Mouse (Mus musculus) left cerebral cortex, adult 9 months (tissue): Measurements from ENCODE around the gene Chrd.
A peak's percentile ranks its signal among the peaks of the same experiment; 100 is the strongest.

Experiments used
- DNase-seq, 2 experiments: peaks; one replicate each; pipeline ENCODE4 v3.0.0; 2022; ENCODE audit warnings: low spot score in 2 of 2

Gene Chrd

DNA sequence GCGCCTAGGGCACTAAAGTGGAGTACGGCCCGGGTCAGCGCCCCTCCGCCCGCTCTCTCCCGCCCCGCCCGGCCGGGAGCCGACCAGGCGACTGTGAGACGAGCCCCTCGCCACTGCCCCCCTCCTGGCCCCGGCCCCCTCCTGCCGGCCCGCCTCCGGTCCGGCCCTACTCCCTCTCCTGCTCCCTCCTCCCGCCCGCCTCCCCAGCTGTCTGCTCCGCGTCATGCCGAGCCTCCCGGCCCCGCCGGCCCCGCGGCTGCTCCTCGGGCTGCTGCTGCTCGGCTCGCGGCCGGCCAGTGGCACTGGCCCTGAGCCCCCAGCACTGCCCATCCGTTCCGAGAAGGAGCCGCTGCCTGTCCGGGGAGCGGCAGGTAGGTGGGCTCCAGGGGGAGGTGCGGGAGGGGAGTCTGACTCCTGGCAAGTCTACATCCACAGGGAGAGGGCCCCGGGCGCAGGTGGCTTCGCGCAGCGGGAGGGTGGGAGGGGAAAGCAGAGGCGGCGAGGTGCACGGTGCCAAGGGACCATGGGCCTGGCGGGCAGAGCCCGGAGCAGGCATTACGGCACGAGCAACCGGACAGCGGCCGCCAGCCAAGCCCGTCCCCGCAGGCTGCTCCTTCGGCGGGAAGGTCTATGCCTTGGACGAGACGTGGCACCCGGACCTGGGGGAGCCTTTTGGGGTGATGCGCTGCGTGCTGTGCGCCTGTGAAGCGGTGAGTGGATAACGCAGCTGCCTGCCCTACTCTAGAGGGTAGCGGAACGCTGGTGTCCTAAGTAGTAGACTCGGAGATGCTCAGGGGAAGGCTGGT, at the start of gene Chrd:
Chrd (plus strand) TSS at position 203 of the 806 bp plus-strand sequence.
- no peak for DNase-seq

DNA sequence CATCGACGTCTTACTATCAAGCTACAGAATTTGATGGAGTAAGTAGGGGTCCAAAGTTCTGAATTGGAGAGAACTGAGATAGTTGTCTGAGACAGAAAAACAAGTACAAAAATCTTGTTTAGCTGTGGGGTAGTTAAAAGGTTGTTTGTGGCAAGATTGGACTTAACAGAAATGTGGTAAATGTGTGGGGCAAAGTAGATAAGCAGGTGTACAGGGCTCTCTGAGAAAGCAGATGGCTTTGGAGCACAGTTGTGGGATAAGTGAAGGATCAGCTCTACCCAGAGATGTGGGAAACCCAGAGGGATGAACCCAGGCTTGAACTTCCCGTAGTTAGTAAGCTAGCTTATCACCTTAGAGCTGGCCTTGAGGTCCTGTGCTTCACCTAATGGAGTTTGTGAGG, 42.2 kb upstream of the Chrd start:
- DNase-seq: no peak

- DNase-seq: no peak
These were observed 41.3 kb upstream of the Chrd start for GRCm38 (mm10) chr16:20691617-20692016.

- no peak for DNase-seq
These were observed 40.5 kb upstream of the Chrd start for GRCm38 (mm10) chr16:20692241-20692965.

GRCm38 (mm10) chr16:20693111-20693701, 39.7 kb upstream of the Chrd start, which contains the start of gene Fam131a:
Gene Fam131a, plus strand, starts transcription at chr16:20693241.
- peak; percentile 86 to 96 for DNase-seq

GRCm38 (mm10) chr16:20694781-20695180, 38.1 kb upstream of the Chrd start:
- DNase-seq: peak in 1 of 2 experiments; percentile 89

- peak; percentile 90 to 97 for DNase-seq
These were observed 37.2 kb upstream of the Chrd start for GRCm38 (mm10) chr16:20695622-20696323.

- no peak for DNase-seq
These were observed 33.7 kb upstream of the Chrd start for GRCm38 (mm10) chr16:20699266-20699665.

GRCm38 (mm10) chr16:20700036-20700435, 32.9 kb upstream of the Chrd start:
- DNase-seq: no peak

DNA sequence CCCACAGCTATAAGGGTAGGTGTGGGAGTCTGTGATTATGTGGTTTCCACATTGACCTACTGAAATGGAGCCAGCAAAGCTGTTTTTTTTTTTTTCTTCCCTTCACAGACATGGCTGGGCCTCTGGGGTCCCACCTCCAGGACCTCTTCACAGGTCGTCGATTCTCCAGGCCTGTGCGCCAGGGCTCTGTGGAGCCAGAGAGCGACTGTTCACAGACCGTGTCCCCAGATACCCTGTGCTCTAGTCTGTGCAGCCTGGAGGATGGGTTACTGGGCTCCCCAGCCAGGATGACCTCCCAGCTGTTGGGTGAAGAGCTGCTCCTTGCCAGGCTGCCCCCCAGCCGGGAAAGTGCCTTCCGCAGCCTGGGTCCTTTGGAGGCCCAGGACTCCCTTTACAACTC, 31.6 kb upstream of the Chrd start:
- DNase-seq: no peak

- DNase-seq: no peak
These were observed 31.0 kb upstream of the Chrd start for GRCm38 (mm10) chr16:20701729-20702521.

DNA sequence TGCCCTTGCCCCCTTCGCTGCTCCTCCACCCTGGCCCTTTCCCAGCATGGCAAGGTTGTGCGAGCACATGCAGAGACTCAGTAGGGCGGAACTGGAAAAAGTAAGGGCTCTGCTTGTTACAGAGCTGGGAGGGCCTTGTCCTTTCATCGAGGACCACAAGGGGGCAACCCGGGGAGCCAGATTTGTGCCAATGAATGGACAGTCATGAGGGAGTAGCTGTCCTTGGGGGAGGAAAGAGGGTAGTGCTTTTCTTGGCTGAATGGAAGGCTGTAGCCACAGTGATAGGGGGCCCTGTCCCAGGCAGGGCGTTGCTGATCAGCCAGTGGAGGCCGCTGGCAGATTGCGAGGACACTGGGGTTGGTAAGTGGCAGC, 30.4 kb upstream of the Chrd start:
- peak in 1 of 2 experiments; percentile 74 for DNase-seq

DNA sequence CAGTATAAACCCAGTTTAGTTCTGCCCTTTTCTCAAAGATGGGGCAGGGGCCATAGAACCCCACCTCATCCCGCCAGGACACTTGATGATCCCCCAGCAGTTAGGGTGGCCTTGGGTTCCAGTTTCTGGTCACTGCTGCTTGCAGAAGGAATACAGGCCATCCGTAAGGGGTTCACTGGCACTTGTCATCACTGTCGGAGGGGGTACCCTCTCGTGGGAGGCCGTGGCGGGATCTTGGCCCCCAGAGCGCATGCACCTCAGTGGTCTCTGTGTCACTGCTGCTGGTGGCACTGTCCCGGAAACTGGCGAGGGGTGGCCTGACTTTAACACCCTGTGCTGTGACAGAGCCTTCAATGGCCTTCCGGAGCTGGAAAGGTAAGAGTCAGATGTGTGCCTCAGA, 29.9 kb upstream of the Chrd start:
- DNase-seq: no peak

DNA sequence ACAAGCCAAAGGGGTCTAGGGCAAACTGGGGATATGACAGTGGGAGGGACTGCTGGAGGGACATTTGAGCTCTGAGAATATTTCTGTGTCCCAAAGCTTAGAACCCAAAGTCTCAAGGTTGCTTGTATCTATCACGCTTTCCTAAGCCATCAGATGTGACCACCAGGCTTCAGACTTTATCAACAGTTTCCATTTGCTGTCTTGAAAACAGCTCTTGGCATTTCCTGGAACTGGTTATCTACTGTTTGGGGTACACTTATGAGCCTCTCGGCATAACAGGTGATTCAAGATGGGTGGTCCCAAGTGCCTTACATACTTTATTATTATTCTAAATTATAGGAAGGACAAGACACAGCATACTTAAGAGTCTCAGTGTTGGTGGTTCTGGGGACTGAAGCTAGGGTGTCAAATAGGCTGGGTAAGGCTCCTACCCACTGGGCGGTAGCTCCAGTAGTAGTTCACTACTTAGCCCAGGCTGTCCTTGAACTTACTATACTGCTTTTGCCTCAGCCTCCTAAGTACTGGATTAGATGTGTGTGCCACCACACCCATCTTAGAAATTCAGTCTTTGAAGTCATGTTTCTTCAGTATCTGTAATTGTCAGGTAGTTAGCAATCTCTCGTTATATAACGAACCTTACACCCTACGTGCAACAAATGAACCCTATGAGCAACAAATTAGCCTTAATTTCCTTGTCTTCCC, 29.1 kb upstream of the Chrd start:
- DNase-seq: no peak

DNA sequence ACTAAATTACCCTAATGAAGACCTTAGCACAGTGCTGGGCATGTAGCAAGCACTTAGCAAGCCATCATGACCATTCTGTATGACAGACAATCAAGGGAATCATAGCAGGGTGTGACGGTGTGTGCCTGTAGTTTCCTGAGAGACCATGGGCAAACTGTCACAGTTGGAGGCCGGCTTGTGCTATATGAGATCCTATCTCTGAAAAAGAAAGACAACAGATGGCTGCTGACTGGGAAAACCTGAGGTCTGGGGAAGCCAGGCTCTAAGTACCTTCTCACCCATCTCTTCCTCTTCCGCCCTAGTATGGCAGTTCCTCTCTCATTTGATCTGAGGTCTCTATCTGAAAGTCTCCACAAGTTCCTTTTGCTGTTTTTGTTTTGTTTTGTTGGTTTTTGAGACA, 27.1 kb upstream of the Chrd start:
- no peak for DNase-seq

DNA sequence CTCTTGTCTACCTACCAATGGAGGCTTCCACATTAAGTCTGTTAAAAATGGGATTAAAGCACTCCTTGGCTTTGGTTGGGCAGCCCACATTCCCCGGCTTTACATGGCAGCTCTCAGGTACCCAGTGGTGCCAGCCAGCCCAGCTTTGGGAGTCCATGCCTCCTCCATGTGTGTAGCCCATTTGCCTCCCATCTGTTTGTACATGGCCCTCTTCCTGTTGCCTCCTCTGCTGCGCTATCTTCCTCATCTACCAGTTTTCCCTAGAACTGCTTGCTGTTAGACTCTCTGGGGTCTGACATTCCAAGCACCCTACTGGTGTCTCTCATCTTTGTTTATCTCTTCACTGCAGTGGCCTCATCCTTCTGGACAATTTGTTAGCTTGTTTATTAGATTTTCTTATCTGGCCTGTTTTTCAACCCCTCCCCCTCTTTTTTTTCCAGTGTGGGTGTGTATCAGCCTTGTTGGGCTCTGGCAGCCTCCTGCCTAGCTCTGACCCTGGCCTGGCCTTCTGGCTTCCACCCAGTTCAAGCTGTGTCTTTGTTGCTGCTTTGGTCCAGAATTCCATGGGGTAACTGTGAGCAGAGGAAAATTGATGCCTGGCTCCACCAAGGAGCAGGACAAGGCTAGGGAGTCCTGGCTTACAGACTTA, 26.4 kb upstream of the Chrd start:
- DNase-seq: no peak

DNA sequence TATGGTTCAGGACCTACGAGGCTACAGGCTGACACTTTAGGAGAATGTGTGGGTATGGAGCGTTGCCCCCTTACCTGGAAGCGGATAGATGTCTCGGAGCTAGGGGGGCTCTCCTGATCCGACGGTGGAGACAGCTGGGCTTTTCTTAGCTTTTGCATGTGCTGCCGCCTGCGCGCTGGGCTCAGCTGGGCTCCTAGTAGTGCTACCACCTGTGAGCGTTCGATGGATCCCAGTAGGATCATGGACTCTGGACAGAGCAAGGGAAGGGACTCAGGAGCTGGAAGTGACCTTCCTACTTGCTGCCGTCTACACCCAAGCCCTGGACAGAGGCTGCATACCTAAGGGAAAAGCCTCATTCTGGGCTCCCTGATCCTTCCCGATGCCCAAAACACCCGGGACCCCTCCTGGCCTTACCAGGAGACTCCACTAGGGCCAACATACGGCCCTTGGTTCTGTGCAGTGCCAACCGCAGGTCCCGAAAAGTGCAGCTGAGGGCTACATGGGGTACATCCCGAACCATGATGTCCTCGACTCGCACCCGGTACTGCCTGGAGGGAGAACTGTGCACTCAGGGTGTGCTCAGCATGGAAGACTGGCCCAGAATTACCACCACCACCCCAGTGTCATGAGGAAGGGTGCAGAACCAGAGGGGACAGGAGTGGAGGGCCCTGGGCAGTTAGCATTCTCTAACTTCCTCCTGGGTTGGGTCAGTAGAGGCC, 24.5 kb upstream of the Chrd start:
- no peak for DNase-seq

GRCm38 (mm10) chr16:20708939-20709734, 23.8 kb upstream of the Chrd start:
- DNase-seq: no peak

- DNase-seq: no peak
These were observed 22.6 kb upstream of the Chrd start for GRCm38 (mm10) chr16:20710370-20710769.
